Mouse (Mus musculus): ENCODE data around the gene Tia1.

DNA sequence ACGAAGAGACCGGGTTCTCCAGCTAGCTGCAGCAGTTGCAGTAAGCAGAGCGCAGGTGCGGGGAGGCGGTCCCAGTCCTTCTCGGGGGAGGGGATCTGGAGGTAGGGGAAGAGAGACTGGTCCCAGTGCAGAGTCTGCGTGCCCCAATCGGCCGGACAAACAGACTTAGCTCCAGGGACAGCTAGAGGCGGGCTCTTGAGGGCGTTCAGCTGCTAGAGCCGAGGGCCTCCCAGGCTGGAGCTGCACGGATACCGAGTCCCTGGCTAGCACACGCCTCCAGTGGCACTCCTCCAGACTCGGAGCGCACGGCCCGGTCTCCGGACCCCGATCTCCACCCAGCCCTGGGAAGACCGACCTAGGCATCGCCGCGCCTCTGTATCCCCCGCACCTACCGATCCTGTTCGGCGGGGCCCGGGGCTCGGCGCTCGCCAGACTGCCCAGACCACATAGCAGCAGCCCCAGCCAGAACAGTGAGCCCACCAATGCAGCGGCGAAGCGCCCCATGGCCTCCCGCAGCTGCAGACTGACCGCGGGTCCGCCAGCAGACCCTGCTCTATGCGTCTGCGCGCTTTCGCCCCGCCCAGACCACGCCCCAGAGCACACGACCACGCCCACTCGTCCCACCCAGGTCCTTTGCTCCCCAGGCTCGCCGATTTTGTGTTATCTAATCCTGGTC is 7.3 kb upstream of the Tia1 start, which contains the start of gene Pcyox1:
- TF ChIP-seq GATA1 (IDR thresholded peaks at IDR 0.05; ENCODE audit: low read length), result no peak
- no peak for TF ChIP-seq TAL1 (IDR thresholded peaks at IDR 0.05; ENCODE audit: low read length)

Measured in erythroblast, embryonic 14.5 days (primary cell).